Mouse (Mus musculus): ENCODE measurements around the gene Tmem202. TPM values are rescaled to one million over a fixed set of nuclear protein-coding genes. Genes with fewer than 3 reads are reported as not detected.

The Tmem202 gene
- total and polyA plus RNA-seq, 3 experiments, result 2.5 to 4.1 (median 3.5) TPM

Other genes with a start within 250 kb of the Tmem202 start
- 10 to 100 TPM; 28.0 to 28.6 TPM for gene Adpgk, start 248.3 kb downstream of the Tmem202 start, total RNA-seq (2021)
- gene Adpgk, start 248.3 kb downstream of the Tmem202 start, polyA plus RNA-seq (2012; rRNA removed), result 25.2 and 25.8 TPM in 2 replicates
- gene Bbs4, start 186.3 kb downstream of the Tmem202 start, total RNA-seq (2021), result 10 to 100 TPM in 1 of 2 experiments, 1 to 10 TPM in 1; 6.7 to 13.3 TPM
- gene Bbs4, start 186.3 kb downstream of the Tmem202 start, polyA plus RNA-seq (2012; rRNA removed), result 2.0 and 2.4 TPM in 2 replicates
- gene Arih1, start 53.2 kb downstream of the Tmem202 start, total RNA-seq (2021), result 100 to 1,000 TPM in 1 of 2 experiments, 10 to 100 TPM in 1; 99.3 to 152 TPM
- 10.2 and 13.6 TPM in 2 replicates for gene Arih1, start 53.2 kb downstream of the Tmem202 start, polyA plus RNA-seq (2012; rRNA removed)
- gene Hexa, start 307 bp downstream of the Tmem202 start, total RNA-seq (2021), result 100 to 1,000 TPM; 134 to 162 TPM
- 123 and 137 TPM in 2 replicates for gene Hexa, start 307 bp downstream of the Tmem202 start, polyA plus RNA-seq (2012; rRNA removed)
- 1 to 10 TPM; 3.0 to 8.6 TPM for gene Celf6, start 38.1 kb upstream of the Tmem202 start, total RNA-seq (2021)
- gene Celf6, start 38.1 kb upstream of the Tmem202 start, polyA plus RNA-seq (2012; rRNA removed), result 3.9 and 13.9 TPM in 2 replicates
- gene Parp6, start 77.4 kb upstream of the Tmem202 start, total RNA-seq (2021), result 10 to 100 TPM; 25.3 to 32.9 TPM
- gene Parp6, start 77.4 kb upstream of the Tmem202 start, polyA plus RNA-seq (2012; rRNA removed), result 6.0 and 6.5 TPM in 2 replicates
- gene Pkm, start 116.5 kb upstream of the Tmem202 start, total RNA-seq (2021), result 100 to 1,000 TPM; 766 to 872 TPM
- 1,274 and 1,388 TPM in 2 replicates for gene Pkm, start 116.5 kb upstream of the Tmem202 start, polyA plus RNA-seq (2012; rRNA removed)
- gene Gramd2, start 140.3 kb upstream of the Tmem202 start, total RNA-seq (2021), result under 1 TPM in 1 of 2 experiments, not detected in 1; 0.40 TPM
- 0.09 and 0.17 TPM in 2 replicates for gene Gramd2, start 140.3 kb upstream of the Tmem202 start, polyA plus RNA-seq (2012; rRNA removed)
- gene Senp8, start 210.9 kb upstream of the Tmem202 start, total RNA-seq (2021), result 10 to 100 TPM in 1 of 2 experiments, 1 to 10 TPM in 1; 7.5 to 10.4 TPM
- 0.65 and 2.7 TPM in 2 replicates for gene Senp8, start 210.9 kb upstream of the Tmem202 start, polyA plus RNA-seq (2012; rRNA removed)
- gene Myo9a, start 211.0 kb upstream of the Tmem202 start, total RNA-seq (2021), result 10 to 100 TPM; 14.1 to 17.5 TPM
- gene Myo9a, start 211.0 kb upstream of the Tmem202 start, polyA plus RNA-seq (2012; rRNA removed), result 0.28 and 0.45 TPM in 2 replicates

All from adrenal gland, adult 2 months (tissue).